Mouse (Mus musculus) cerebellum, postnatal 25 days (tissue): ENCODE measurements at regions not wholly inside any gene's neighbourhood (a gene's known extent, or its start where the extent isn't known, plus 50 kb on each side); places are given as distances from the start of the nearest gene placed in this dataset.

Experiments used
- DNase-seq, 2 experiments: peaks; one replicate each; pipeline ENCODE4 v3.0.0; 2021; ENCODE audit warnings: mixed read lengths in 2 of 2

GRCm38 (mm10) chr4:153321085-153321484 is 161.5 kb downstream of the Ajap1 start:
- no peak for DNase-seq

GRCm38 (mm10) chr4:153320602-153321001 is 162.0 kb downstream of the Ajap1 start:
- DNase-seq: no peak

GRCm38 (mm10) chr4:153316964-153317724 is 165.5 kb downstream of the Ajap1 start:
- no peak for DNase-seq

GRCm38 (mm10) chr4:153316519-153316918 is 166.1 kb downstream of the Ajap1 start:
- no peak for DNase-seq

- no peak for DNase-seq
Observed at GRCm38 (mm10) chr4:153313961-153314360, 168.7 kb downstream of the Ajap1 start.

GRCm38 (mm10) chr4:153311574-153311973 is 171.0 kb downstream of the Ajap1 start:
- no peak for DNase-seq

GRCm38 (mm10) chr4:153310641-153311040 is 172.0 kb downstream of the Ajap1 start:
- DNase-seq: no peak

GRCm38 (mm10) chr4:153303521-153303920 is 179.1 kb downstream of the Ajap1 start:
- no peak for DNase-seq

- DNase-seq: no peak
Observed at GRCm38 (mm10) chr4:153302855-153303254, 179.8 kb downstream of the Ajap1 start.

- DNase-seq: no peak
Observed at GRCm38 (mm10) chr4:153298277-153298676, 184.3 kb downstream of the Ajap1 start.

- no peak for DNase-seq
Observed at GRCm38 (mm10) chr4:153294828-153295227, 187.8 kb downstream of the Ajap1 start.

- DNase-seq: no peak
Observed at GRCm38 (mm10) chr4:153293137-153293536, 189.5 kb downstream of the Ajap1 start.

- DNase-seq: no peak
Observed at GRCm38 (mm10) chr4:153288362-153288761, 194.2 kb downstream of the Ajap1 start.

GRCm38 (mm10) chr4:153284209-153284608 is 198.4 kb downstream of the Ajap1 start:
- DNase-seq: no peak

GRCm38 (mm10) chr4:153276571-153276970 is 206.0 kb downstream of the Ajap1 start:
- peak in 1 of 2 experiments; percentile 36 for DNase-seq

GRCm38 (mm10) chr4:153271376-153271775 is 211.2 kb downstream of the Ajap1 start:
- no peak for DNase-seq

- peak; percentile 11 to 36 for DNase-seq
Observed at GRCm38 (mm10) chr4:153263216-153263805, 219.3 kb downstream of the Ajap1 start.

GRCm38 (mm10) chr4:153260941-153261557 is 221.6 kb downstream of the Ajap1 start:
- DNase-seq: no peak

- no peak for DNase-seq
Observed at GRCm38 (mm10) chr4:153251943-153252342, 230.7 kb downstream of the Ajap1 start.

- DNase-seq: no peak
Observed at GRCm38 (mm10) chr4:153251311-153251710, 231.3 kb downstream of the Ajap1 start.

GRCm38 (mm10) chr4:153236680-153237079 is 245.9 kb downstream of the Ajap1 start:
- no peak for DNase-seq

- no peak for DNase-seq
Observed at GRCm38 (mm10) chr4:153233762-153234161, 248.8 kb downstream of the Ajap1 start.

GRCm38 (mm10) chr4:153229221-153229620 is 253.4 kb downstream of the Ajap1 start:
- no peak for DNase-seq
